Mouse (Mus musculus): ENCODE measurements around the gene P2rx7.
"Not testable (repeated sequence)": the region's sequence is repeated elsewhere in the genome, so short reads cannot be mapped to it uniquely, and the experiment has no call there.

Gene P2rx7

GRCm38 (mm10) chr5:122647256-122647924 is 3.7 kb downstream of the P2rx7 start:
- DNase-seq (ENCODE audit: low read depth) = peak; percentile 63

- DNase-seq (ENCODE audit: low read depth) = not testable (repeated sequence)
Measured at GRCm38 (mm10) chr5:122647952-122648374, 4.3 kb downstream of the P2rx7 start.

GRCm38 (mm10) chr5:122649264-122649663 is 5.6 kb downstream of the P2rx7 start:
- DNase-seq (ENCODE audit: low read depth) = no peak

- DNase-seq (ENCODE audit: low read depth) = peak; percentile 66
Measured at GRCm38 (mm10) chr5:122650100-122650499, 6.4 kb downstream of the P2rx7 start.

GRCm38 (mm10) chr5:122652506-122652905 is 8.8 kb downstream of the P2rx7 start:
- DNase-seq (ENCODE audit: low read depth) = peak; percentile 66

GRCm38 (mm10) chr5:122653112-122653445 is 9.4 kb downstream of the P2rx7 start:
- no peak for DNase-seq (ENCODE audit: low read depth)

- DNase-seq (ENCODE audit: low read depth) = peak; percentile 82
Measured at GRCm38 (mm10) chr5:122653446-122654267, 9.9 kb downstream of the P2rx7 start.

GRCm38 (mm10) chr5:122654268-122654573 is 10.5 kb downstream of the P2rx7 start:
- DNase-seq (ENCODE audit: low read depth) = no peak

GRCm38 (mm10) chr5:122656808-122657207 is 13.1 kb downstream of the P2rx7 start:
- no peak for DNase-seq (ENCODE audit: low read depth)

GRCm38 (mm10) chr5:122662501-122662900 is 18.8 kb downstream of the P2rx7 start:
- no peak for DNase-seq (ENCODE audit: low read depth)

GRCm38 (mm10) chr5:122665036-122665435 is 21.3 kb downstream of the P2rx7 start:
- DNase-seq (ENCODE audit: low read depth) = no peak

- DNase-seq (ENCODE audit: low read depth) = peak; percentile 45
Measured at GRCm38 (mm10) chr5:122668981-122669897, 25.5 kb downstream of the P2rx7 start.

GRCm38 (mm10) chr5:122671641-122672040 is 27.9 kb downstream of the P2rx7 start:
- DNase-seq (ENCODE audit: low read depth) = peak; percentile 74

GRCm38 (mm10) chr5:122672298-122672697 is 28.6 kb downstream of the P2rx7 start:
- DNase-seq (ENCODE audit: low read depth) = no peak

- DNase-seq (ENCODE audit: low read depth) = no peak
Measured at GRCm38 (mm10) chr5:122676002-122676401, 32.3 kb downstream of the P2rx7 start.

- no peak for DNase-seq (ENCODE audit: low read depth)
Measured at GRCm38 (mm10) chr5:122677983-122678382, 34.3 kb downstream of the P2rx7 start.

GRCm38 (mm10) chr5:122679881-122680280 is 36.2 kb downstream of the P2rx7 start:
- no peak for DNase-seq (ENCODE audit: low read depth)

- no peak for DNase-seq (ENCODE audit: low read depth)
Measured at GRCm38 (mm10) chr5:122681276-122681675, 37.6 kb downstream of the P2rx7 start.

GRCm38 (mm10) chr5:122683926-122684325 is 40.2 kb downstream of the P2rx7 start:
- DNase-seq (ENCODE audit: low read depth) = no peak

GRCm38 (mm10) chr5:122687391-122687790 is 43.7 kb downstream of the P2rx7 start:
- no peak for DNase-seq (ENCODE audit: low read depth)

GRCm38 (mm10) chr5:122689153-122689552 is 45.4 kb downstream of the P2rx7 start:
- no peak for DNase-seq (ENCODE audit: low read depth)

- DNase-seq (ENCODE audit: low read depth) = no peak
Measured at GRCm38 (mm10) chr5:122690486-122690885, 46.8 kb downstream of the P2rx7 start.
